In genomic region chr2:160996987-160997763, GRCm38 (mm10) we compare ENCODE assay signal across 15 mouse cellular contexts.
"Had no signal": no experiment of that assay in that cellular context is flagged by ENCODE, and none has a peak within 500 bp of the region (broad histone marks: within the 10 kb centered on the region; RNA-seq: fewer than 3 reads in every experiment).

No protein-coding gene starts in this region.

- H3K4me2 ChIP-seq: liver, embryonic 13.5 days; lung, embryonic 14.5 days; midbrain, embryonic 12.5 days; midbrain, embryonic 15.5 days had no signal

- H3K4me1 ChIP-seq: midbrain, embryonic 12.5 days; midbrain, embryonic 15.5 days had no signal

- H3K27me3 ChIP-seq: liver, embryonic 13.5 days; midbrain, embryonic 12.5 days; midbrain, embryonic 15.5 days had no signal

- ATAC-seq: intestine, embryonic 16.5 days; lung, postnatal 0 days; midbrain, embryonic 15.5 days had no signal

- H3K4me3 ChIP-seq: left cerebral cortex, adult 2 months; liver, embryonic 13.5 days; midbrain, embryonic 12.5 days; midbrain, embryonic 15.5 days; myocyte had no signal

- H3K9me3 ChIP-seq: liver, embryonic 13.5 days; midbrain, embryonic 12.5 days; midbrain, embryonic 15.5 days had no signal

- H3K9ac ChIP-seq: liver, embryonic 13.5 days; lung, embryonic 14.5 days; midbrain, embryonic 12.5 days; midbrain, embryonic 15.5 days had no signal

- DNase-seq: kidney, adult 2 months; kidney, postnatal 10 days; kidney, postnatal 36 days; layer of hippocampus, postnatal 36 days; liver, embryonic 13.5 days; lung, embryonic 14.5 days; thymus, adult 2 months; thymus, postnatal 25 days had no signal

- H3K27ac ChIP-seq: left cerebral cortex, adult 2 months; liver, embryonic 13.5 days; macrophage; midbrain, embryonic 12.5 days; midbrain, embryonic 15.5 days had no signal

- H3K36me3 ChIP-seq: midbrain, embryonic 15.5 days had no signal
